Mouse (Mus musculus): ENCODE data around the gene Srrd.
"Not testable (repeated sequence)": the region's sequence is repeated elsewhere in the genome, so short reads cannot be mapped to it uniquely, and the experiment has no call there.

Srrd gene

GRCm38 (mm10) chr5:112320379-112320778, 22.5 kb downstream of the Srrd start:
- no peak for DNase-seq (ENCODE audit: low read depth in 1 of 2, low spot score in 2 of 2)

- not testable (repeated sequence) for DNase-seq (ENCODE audit: low read depth in 1 of 2, low spot score in 2 of 2)
Observed at GRCm38 (mm10) chr5:112319343-112319742, 23.5 kb downstream of the Srrd start.

- DNase-seq (ENCODE audit: low read depth in 1 of 2, low spot score in 2 of 2) = no peak
Observed at GRCm38 (mm10) chr5:112317328-112317727, 25.5 kb downstream of the Srrd start.

- no peak for DNase-seq (ENCODE audit: low read depth in 1 of 2, low spot score in 2 of 2)
Observed at GRCm38 (mm10) chr5:112316468-112316867, 26.4 kb downstream of the Srrd start.

- DNase-seq (ENCODE audit: low read depth in 1 of 2, low spot score in 2 of 2) = no peak
Observed at GRCm38 (mm10) chr5:112313222-112313885, 29.5 kb downstream of the Srrd start.

GRCm38 (mm10) chr5:112305842-112306241, 37.0 kb downstream of the Srrd start:
- DNase-seq (ENCODE audit: low read depth in 1 of 2, low spot score in 2 of 2) = no peak

- no peak for DNase-seq (ENCODE audit: low read depth in 1 of 2, low spot score in 2 of 2)
Observed at GRCm38 (mm10) chr5:112302310-112302709, 40.5 kb downstream of the Srrd start.

- DNase-seq (ENCODE audit: low read depth in 1 of 2, low spot score in 2 of 2) = no peak
Observed at GRCm38 (mm10) chr5:112301694-112302093, 41.1 kb downstream of the Srrd start.

GRCm38 (mm10) chr5:112300721-112301308, 42.0 kb downstream of the Srrd start:
- no peak for DNase-seq (ENCODE audit: low read depth in 1 of 2, low spot score in 2 of 2)

- no peak for DNase-seq (ENCODE audit: low read depth in 1 of 2, low spot score in 2 of 2)
Observed at GRCm38 (mm10) chr5:112300112-112300511, 42.7 kb downstream of the Srrd start.

- no peak for DNase-seq (ENCODE audit: low read depth in 1 of 2, low spot score in 2 of 2)
Observed at GRCm38 (mm10) chr5:112299399-112299798, 43.4 kb downstream of the Srrd start.

- no peak for DNase-seq (ENCODE audit: low read depth in 1 of 2, low spot score in 2 of 2)
Observed at GRCm38 (mm10) chr5:112298226-112298988, 44.4 kb downstream of the Srrd start.

- DNase-seq (ENCODE audit: low read depth in 1 of 2, low spot score in 2 of 2) = no peak
Observed at GRCm38 (mm10) chr5:112297257-112297656, 45.6 kb downstream of the Srrd start.

GRCm38 (mm10) chr5:112296404-112297181, 46.2 kb downstream of the Srrd start:
- DNase-seq (ENCODE audit: low read depth in 1 of 2, low spot score in 2 of 2) = no peak

- no peak for DNase-seq (ENCODE audit: low read depth in 1 of 2, low spot score in 2 of 2)
Observed at GRCm38 (mm10) chr5:112295564-112295963, 47.3 kb downstream of the Srrd start.

- DNase-seq (ENCODE audit: low read depth in 1 of 2, low spot score in 2 of 2) = no peak
Observed at GRCm38 (mm10) chr5:112295162-112295561, 47.7 kb downstream of the Srrd start.

GRCm38 (mm10) chr5:112294696-112295095, 48.1 kb downstream of the Srrd start:
- no peak for DNase-seq (ENCODE audit: low read depth in 1 of 2, low spot score in 2 of 2)

GRCm38 (mm10) chr5:112293800-112294199, 49.0 kb downstream of the Srrd start:
- no peak for DNase-seq (ENCODE audit: low read depth in 1 of 2, low spot score in 2 of 2)

GRCm38 (mm10) chr5:112292343-112292980, 50.4 kb downstream of the Srrd start:
- DNase-seq (ENCODE audit: low read depth in 1 of 2, low spot score in 2 of 2) = no peak

GRCm38 (mm10) chr5:112291866-112292265, 51.0 kb downstream of the Srrd start:
- no peak for DNase-seq (ENCODE audit: low read depth in 1 of 2, low spot score in 2 of 2)

GRCm38 (mm10) chr5:112290536-112290880, 52.3 kb downstream of the Srrd start:
- DNase-seq (ENCODE audit: low read depth in 1 of 2, low spot score in 2 of 2) = no peak
